Comparison of ENCODE assay signal across 8 mouse cellular contexts in genomic region chr5:49090122-49090680, GRCm38 (mm10).
A peak's percentile ranks its signal among the peaks of the same experiment; 100 is the strongest.
DNase-seq lines count a peak whose midpoint lies in the region; ATAC-seq lines count a peak whose summit lies in the region.

No protein-coding gene starts in this region.

- no peaks in the 10 kb centered on the region for H3K4me1 ChIP-seq in forebrain, embryonic 13.5 days
- no peaks in the 10 kb centered on the region for H3K4me1 ChIP-seq in lung, embryonic 15.5 days

- H3K27ac ChIP-seq in forebrain, embryonic 13.5 days, result no peak overlapping the region
- H3K27ac ChIP-seq in lung, embryonic 15.5 days, result no peak overlapping the region

- H3K9me3 ChIP-seq in forebrain, embryonic 13.5 days (replicated peaks), result no peaks in the 10 kb centered on the region
- no peaks in the 10 kb centered on the region for H3K9me3 ChIP-seq in lung, embryonic 15.5 days

- no peak overlapping the region for H3K4me3 ChIP-seq in forebrain, embryonic 13.5 days
- H3K4me3 ChIP-seq in lung, embryonic 15.5 days, result no peak overlapping the region

- H3K27me3 ChIP-seq in forebrain, embryonic 13.5 days, result no peaks in the 10 kb centered on the region
- H3K27me3 ChIP-seq in lung, embryonic 15.5 days, result no peaks in the 10 kb centered on the region

- H3K4me2 ChIP-seq in forebrain, embryonic 13.5 days, result peak overlapping the region; percentile 25; the same call in 1 of the 2 replicates
- H3K4me2 ChIP-seq in lung, embryonic 15.5 days, result no peak overlapping the region

- peak; percentile 65 for DNase-seq in MEL-GATA-1-ER (ENCODE audit: extremely low read depth, low read depth)
- DNase-seq in c-Kit-positive CD71-positive TER-119-negative erythroid progenitor cells, embryonic 14.5 days (ENCODE audit: low read depth), result peak; percentile 48
- peak; percentile 80 to 97 for DNase-seq in layer of hippocampus, adult 18-20 months (ENCODE audit: low spot score in 2 of 2)
- DNase-seq in retina, embryonic 14.5 days (ENCODE audit: low spot score), result peak; percentile 98
- DNase-seq in urinary bladder, postnatal 36 days (ENCODE audit: low spot score in 2 of 2), result peak; percentile 57 to 71

- no peak overlapping the region for H3K9ac ChIP-seq in forebrain, embryonic 13.5 days
- no peak overlapping the region for H3K9ac ChIP-seq in lung, embryonic 15.5 days

- no peaks in the 10 kb centered on the region for H3K36me3 ChIP-seq in forebrain, embryonic 13.5 days (ENCODE audit: poor library complexity, severe bottlenecking)
- no peaks in the 10 kb centered on the region for H3K36me3 ChIP-seq in lung, embryonic 15.5 days

- ATAC-seq in forebrain, embryonic 13.5 days, result peak; percentile 93
- ATAC-seq in hematopoietic stem cell, adult 5-6 weeks (replicated peaks in 1 of 2; ENCODE audit: insufficient read depth in 1 of 2, low FRiP score in 2 of 2, low TSS enrichment in 1 of 2, low read depth in 1 of 2, poor library complexity in 2 of 2, severe bottlenecking in 2 of 2), result peak; percentile 80 to 95
- peak; percentile 72; the same call in 1 of the 2 replicates for ATAC-seq in lung, embryonic 15.5 days (ENCODE audit: borderline replicate concordance, extremely low read depth, low FRiP score, low TSS enrichment)

- WGBS in forebrain, embryonic 13.5 days, result 11% methylated on average over 6 of the region's 6 CpGs
- WGBS in lung, embryonic 15.5 days, result 4% methylated on average over 6 of the region's 6 CpGs

Comparison
In these comparisons a context has a peak if more than half of its experiments do, and no peak if none do; other contexts are left out.
1. DNase-seq: peak in every context shown above with its lines; median percentile 98 in retina, embryonic 14.5 days; 88 in layer of hippocampus, adult 18-20 months; 65 in MEL-GATA-1-ER; 64 in urinary bladder, postnatal 36 days; 48 in c-Kit-positive CD71-positive TER-119-negative erythroid progenitor cells, embryonic 14.5 days.